Mouse (Mus musculus) bone marrow, adult 2 months (tissue): ENCODE results near the gene Doc2b.

Source experiments
- CTCF ChIP-seq: fragments of 200-500 bp; IDR thresholded peaks from 2 replicates; pipeline ENCODE4 v1.5.1; 2011; ENCODE audit warnings: low read length, control low read depth; ENCODE audit not compliant: control insufficient read depth, insufficient read depth
- POLR2A ChIP-seq: fragments of 200-500 bp; IDR thresholded peaks from 2 replicates; pipeline ENCODE4 v1.6.1; 2011; ENCODE audit warnings: low read depth, mild to moderate bottlenecking, control low read depth, low read length, borderline replicate concordance; ENCODE audit not compliant: control insufficient read depth

DNA sequence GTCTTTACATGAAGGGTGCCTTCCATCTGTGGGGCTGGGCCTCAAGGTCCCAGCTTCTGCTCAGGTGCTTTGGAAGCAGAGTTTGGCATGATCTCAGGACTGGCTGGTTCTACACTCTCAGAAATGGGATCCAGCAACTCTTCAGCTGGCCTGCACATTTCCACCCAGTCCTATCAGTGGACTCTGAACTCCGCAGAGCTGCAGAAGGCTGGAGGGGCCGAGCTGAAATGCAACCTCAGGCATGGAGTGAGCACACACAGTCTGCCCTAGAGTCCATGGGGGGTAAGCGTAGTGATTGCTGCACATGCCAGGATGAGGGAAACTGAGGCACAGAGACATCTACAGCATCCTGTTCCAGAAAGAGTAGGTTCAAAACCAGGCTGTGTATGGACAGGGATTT, 14.7 kb upstream of the Doc2b start:
- TF ChIP-seq CTCF = no peak
- TF ChIP-seq POLR2A = no peak
